Mouse (Mus musculus) neutrophil, adult 65 days (primary cell): ENCODE results near the gene Olfr1031. TPM values are rescaled to one million over a fixed set of nuclear protein-coding genes. Genes with fewer than 3 reads are reported as not detected.

Experiments
- total RNA-seq: library from RNA; stranded (reverse); gene quantifications from 2 replicates; pipeline ENCODE4 v1.2.4, GENCODE M21; 2023

Olfr1031 gene
- not detected in 2 replicates for total RNA-seq

GRCm38 (mm10) chr2:85990004-85990403, at the start of gene Olfr1031:
Olfr1031 (plus strand) TSS chr2:85990304.

GRCm38 (mm10) chr2:85950137-85950536, 40.0 kb upstream of the Olfr1031 start, which contains the start of gene Olfr1028:
Olfr1028 (plus strand) TSS chr2:85950437.

GRCm38 (mm10) chr2:85973595-85973994, 16.5 kb upstream of the Olfr1031 start, which contains the start of gene Olfr1029:
Olfr1029 (plus strand) TSS chr2:85973895.

GRCm38 (mm10) chr2:85978976-85979375, 11.1 kb upstream of the Olfr1031 start, which contains the start of gene Olfr1030:
Olfr1030 (plus strand) TSS chr2:85979276.

GRCm38 (mm10) chr2:86005240-86005639, 15.1 kb downstream of the Olfr1031 start, which contains the start of gene Olfr1032:
Olfr1032 (plus strand) TSS chr2:86005540.

GRCm38 (mm10) chr2:86020406-86020805, 30.3 kb downstream of the Olfr1031 start, which contains the start of gene Olfr1033:
Olfr1033 (plus strand) TSS chr2:86020633.

Other genes with a start within 250 kb of the Olfr1031 start
- not detected in 2 replicates for gene Olfr1012, start 227.5 kb upstream of the Olfr1031 start, total RNA-seq
- gene Olfr1013, start 223.2 kb upstream of the Olfr1031 start, total RNA-seq = not detected in 2 replicates
- gene Olfr1014, start 217.6 kb upstream of the Olfr1031 start, total RNA-seq = not detected in 2 replicates
- gene Olfr1015, start 208.3 kb upstream of the Olfr1031 start, total RNA-seq = not detected in 2 replicates
- gene Olfr1016, start 187.8 kb upstream of the Olfr1031 start, total RNA-seq = not detected in 2 replicates
- gene Olfr1018, start 171.8 kb upstream of the Olfr1031 start, total RNA-seq = not detected in 2 replicates
- gene Olfr1019, start 144.8 kb upstream of the Olfr1031 start, total RNA-seq = not detected in 2 replicates
- gene Olfr1020, start 143.3 kb upstream of the Olfr1031 start, total RNA-seq = not detected in 2 replicates
- gene Olfr1022, start 121.7 kb upstream of the Olfr1031 start, total RNA-seq = not detected in 2 replicates
- not detected in 2 replicates for gene Olfr1023, start 104.7 kb upstream of the Olfr1031 start, total RNA-seq
- gene Olfr1024, start 85.3 kb upstream of the Olfr1031 start, total RNA-seq = not detected in 2 replicates
- not detected in 2 replicates for gene Olfr1025-ps1, start 75.1 kb upstream of the Olfr1031 start, total RNA-seq
- not detected in 2 replicates for gene Olfr1026, start 68.7 kb upstream of the Olfr1031 start, total RNA-seq
- 0.13 TPM in 1 of 2 replicates, not detected in the other for gene Olfr1028, start 39.9 kb upstream of the Olfr1031 start, total RNA-seq
- gene Olfr1029, start 16.4 kb upstream of the Olfr1031 start, total RNA-seq = not detected in 2 replicates
- not detected in 2 replicates for gene Olfr1030, start 11.0 kb upstream of the Olfr1031 start, total RNA-seq
- not detected in 2 replicates for gene Olfr1032, start 15.2 kb downstream of the Olfr1031 start, total RNA-seq
- gene Olfr1033, start 30.3 kb downstream of the Olfr1031 start, total RNA-seq = not detected in 2 replicates
- not detected in 2 replicates for gene Olfr1034, start 55.6 kb downstream of the Olfr1031 start, total RNA-seq
- gene Olfr1036, start 83.7 kb downstream of the Olfr1031 start, total RNA-seq = not detected in 2 replicates
- not detected in 2 replicates for gene Olfr1037, start 97.1 kb downstream of the Olfr1031 start, total RNA-seq
- not detected in 2 replicates for gene Olfr1039, start 145.6 kb downstream of the Olfr1031 start, total RNA-seq
- gene Olfr1040, start 156.4 kb downstream of the Olfr1031 start, total RNA-seq = not detected in 2 replicates
- gene Olfr1042, start 171.5 kb downstream of the Olfr1031 start, total RNA-seq = not detected in 2 replicates
- gene Olfr1043, start 177.2 kb downstream of the Olfr1031 start, total RNA-seq = not detected in 2 replicates
- gene Olfr1044, start 187.5 kb downstream of the Olfr1031 start, total RNA-seq = not detected in 2 replicates
- gene Olfr52, start 195.4 kb downstream of the Olfr1031 start, total RNA-seq = not detected in 2 replicates
- not detected in 2 replicates for gene Olfr1045, start 212.7 kb downstream of the Olfr1031 start, total RNA-seq
- gene Olfr1046, start 229.0 kb downstream of the Olfr1031 start, total RNA-seq = not detected in 2 replicates
- gene Olfr1047, start 241.1 kb downstream of the Olfr1031 start, total RNA-seq = not detected in 2 replicates
- not detected in 2 replicates for gene Olfr1048, start 250.0 kb downstream of the Olfr1031 start, total RNA-seq